Mouse (Mus musculus) 3T3-L1 (cell line): ENCODE measurements around the gene Dnajc6.
A peak's percentile ranks its signal among the peaks of the same experiment; 100 is the strongest.

Experiments used
- DNase-seq: peaks from one replicate; pipeline ENCODE4 v3.0.0-alpha.2; 2015; ENCODE audit warnings: low read depth, low spot score

Gene Dnajc6

GRCm38 (mm10) chr4:101569076-101569475 lies 72.6 kb downstream of the Dnajc6 start:
- no peak for DNase-seq

GRCm38 (mm10) chr4:101572142-101572541 lies 75.7 kb downstream of the Dnajc6 start:
- no peak for DNase-seq

DNA sequence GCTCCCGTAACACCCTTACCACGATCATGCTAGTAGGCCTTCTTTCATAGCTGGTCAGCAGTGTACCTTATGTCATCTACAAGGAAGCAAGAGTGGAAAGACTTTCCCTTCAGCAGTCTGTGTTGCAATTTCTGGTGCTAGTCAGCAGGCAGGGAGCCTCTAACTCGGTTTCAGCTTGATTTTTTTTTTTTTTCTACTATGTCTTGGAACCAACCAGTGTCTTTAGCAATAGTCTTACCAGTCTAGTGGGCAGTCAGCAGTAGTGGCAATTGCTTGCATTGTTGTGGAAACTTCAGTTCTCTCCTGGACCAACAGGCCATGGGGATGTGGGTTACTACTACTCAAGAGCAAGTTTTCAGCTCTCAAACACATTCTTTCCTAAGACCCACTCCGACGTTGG lies 78.9 kb downstream of the Dnajc6 start:
- DNase-seq = no peak

- no peak for DNase-seq
Measured at GRCm38 (mm10) chr4:101578720-101579119, 82.3 kb downstream of the Dnajc6 start.

GRCm38 (mm10) chr4:101579517-101579916 lies 83.1 kb downstream of the Dnajc6 start:
- DNase-seq = no peak

DNA sequence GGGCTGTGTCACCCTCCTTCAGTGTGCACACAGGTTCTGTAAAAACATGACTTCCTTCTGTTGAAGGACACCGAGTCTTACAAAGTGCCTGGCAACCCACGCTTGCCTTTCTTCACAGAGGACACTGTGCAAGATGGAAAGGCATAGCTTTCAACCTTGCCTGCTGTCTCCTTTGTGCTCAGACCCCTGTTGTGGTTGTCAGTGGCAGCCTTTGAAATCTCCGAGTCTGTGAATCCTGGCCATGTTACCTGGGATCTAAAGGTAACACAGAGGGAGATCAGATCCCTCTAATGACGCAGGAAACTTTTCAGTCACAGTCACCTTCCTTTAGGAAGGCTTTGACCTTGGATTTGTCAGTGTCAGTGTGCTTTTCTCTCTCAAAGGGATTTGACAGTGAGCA lies 84.7 kb downstream of the Dnajc6 start:
- DNase-seq = no peak

- DNase-seq = no peak
Measured at GRCm38 (mm10) chr4:101582882-101583281, 86.4 kb downstream of the Dnajc6 start.

- DNase-seq = no peak
Measured at GRCm38 (mm10) chr4:101584524-101585454, 88.3 kb downstream of the Dnajc6 start.

DNA sequence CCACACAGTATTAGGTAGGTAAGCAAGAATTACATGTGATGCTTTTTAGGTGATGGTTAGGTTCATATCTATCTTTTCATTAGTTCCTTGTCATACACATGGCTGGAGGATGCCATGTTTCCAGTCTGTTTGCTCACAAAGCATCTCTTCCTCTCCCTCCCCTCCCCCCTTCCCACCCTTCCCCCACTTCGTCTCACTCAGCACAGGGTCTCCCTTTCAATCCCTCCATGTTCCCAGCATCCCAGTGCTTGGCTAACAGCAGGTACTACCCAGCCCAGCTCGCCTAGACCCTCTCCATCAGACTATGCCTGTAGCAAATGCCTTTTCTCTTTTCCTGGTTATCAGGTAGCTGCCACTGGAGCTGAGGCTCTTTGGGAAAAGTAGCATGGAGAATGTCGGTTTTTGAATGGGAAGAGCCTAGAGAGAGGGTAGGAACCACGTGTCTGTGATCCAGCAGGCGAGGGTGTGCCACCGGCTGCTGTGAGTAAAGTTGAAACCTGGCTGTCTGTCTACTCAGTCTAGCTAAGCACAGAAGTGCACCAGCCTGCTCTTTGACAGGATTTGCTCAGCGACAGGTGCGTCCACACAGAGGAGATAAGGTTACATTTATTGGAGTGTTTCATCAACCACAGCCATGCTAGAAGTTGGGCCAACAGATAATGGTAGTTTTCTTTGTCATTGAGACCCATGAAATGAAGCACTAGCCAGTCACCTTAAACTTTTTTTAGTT lies 89.2 kb downstream of the Dnajc6 start:
- no peak for DNase-seq

- no peak for DNase-seq
Measured at GRCm38 (mm10) chr4:101588932-101589331, 92.5 kb downstream of the Dnajc6 start.

GRCm38 (mm10) chr4:101589771-101590170 lies 93.3 kb downstream of the Dnajc6 start:
- no peak for DNase-seq

DNA sequence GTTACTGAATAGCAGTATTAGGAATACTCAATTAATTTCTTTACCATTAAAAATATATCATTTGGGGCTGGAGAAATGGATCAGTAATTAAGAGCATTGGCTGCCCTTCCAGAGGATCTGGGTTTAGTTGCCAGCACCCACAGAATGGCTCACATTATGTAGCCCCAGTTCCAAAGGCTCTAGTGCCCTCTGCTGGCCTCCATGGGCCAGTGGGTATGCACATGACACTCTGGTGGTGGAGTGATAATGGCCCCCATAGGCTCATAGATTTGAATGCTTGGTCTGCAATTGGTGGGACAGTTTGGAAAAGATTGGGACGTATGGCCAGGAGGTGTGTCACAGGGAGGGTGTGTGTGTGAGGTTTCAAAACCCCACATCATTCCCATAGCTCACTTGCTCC lies 95.0 kb downstream of the Dnajc6 start:
- DNase-seq = no peak

GRCm38 (mm10) chr4:101592466-101592865 lies 96.0 kb downstream of the Dnajc6 start:
- no peak for DNase-seq

- DNase-seq = peak; percentile 19
Measured at GRCm38 (mm10) chr4:101601758-101602157, 105.3 kb downstream of the Dnajc6 start.

DNA sequence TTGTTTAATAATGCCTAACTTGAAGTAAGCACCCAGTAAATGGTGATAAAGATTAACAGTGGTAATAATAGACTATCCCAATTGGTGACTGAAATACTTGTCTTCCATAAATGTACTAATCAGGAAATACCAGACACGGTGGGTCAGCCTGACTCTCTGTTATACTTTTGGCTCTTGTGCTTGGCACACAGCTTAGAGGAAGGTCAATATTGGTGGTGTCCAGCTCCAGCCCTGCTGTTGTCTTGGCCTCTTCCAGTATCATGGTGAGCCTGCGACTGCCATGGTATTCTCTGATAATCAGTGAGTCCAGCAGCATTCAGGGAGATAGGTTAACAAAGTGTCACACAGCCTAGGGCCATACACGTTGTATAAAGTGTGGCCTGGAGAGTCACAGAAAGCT lies 107.2 kb downstream of the Dnajc6 start:
- no peak for DNase-seq

DNA sequence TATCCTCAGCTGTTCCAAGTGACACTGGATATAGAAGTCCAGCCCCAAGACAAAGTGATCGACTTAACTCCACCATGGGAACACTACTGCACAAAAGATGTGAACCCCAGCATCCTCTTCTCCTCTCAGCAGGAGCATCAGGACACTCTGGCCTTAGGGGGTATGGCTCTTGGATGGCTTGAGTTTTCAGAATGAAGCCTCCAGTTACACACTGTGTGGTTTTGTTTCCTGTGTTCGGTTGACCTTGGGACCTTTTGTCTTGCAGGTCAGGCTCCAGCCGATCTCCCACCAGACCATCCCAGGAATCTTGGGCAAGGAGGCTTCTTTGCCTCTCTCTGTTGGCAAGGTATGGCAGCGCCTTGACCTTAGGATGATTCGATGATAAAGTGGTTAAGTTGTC lies 120.1 kb downstream of the Dnajc6 start:
- no peak for DNase-seq

- peak; percentile 8 for DNase-seq
Measured at GRCm38 (mm10) chr4:101617742-101618141, 121.3 kb downstream of the Dnajc6 start.

- DNase-seq = no peak
Measured at GRCm38 (mm10) chr4:101620206-101620605, 123.8 kb downstream of the Dnajc6 start.

DNA sequence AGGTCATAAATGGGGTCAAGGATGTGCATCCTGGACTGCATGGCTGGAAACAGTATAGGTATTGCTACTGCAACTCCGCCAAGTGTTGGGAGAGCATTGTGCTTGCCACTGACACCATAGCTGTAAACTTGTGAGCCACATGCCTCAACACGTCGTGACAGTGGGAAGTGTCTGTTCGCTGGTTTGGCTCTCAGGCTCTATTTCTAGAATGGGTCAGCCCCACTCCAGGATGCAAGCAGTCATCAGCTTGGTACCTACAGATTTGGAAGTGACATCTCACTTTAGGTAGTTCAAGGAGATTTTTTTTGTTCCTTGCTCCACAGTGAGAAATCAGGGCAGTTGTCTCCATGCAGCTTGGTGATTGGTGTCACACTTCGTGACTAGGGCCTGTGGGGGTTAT lies 124.8 kb downstream of the Dnajc6 start:
- no peak for DNase-seq

DNA sequence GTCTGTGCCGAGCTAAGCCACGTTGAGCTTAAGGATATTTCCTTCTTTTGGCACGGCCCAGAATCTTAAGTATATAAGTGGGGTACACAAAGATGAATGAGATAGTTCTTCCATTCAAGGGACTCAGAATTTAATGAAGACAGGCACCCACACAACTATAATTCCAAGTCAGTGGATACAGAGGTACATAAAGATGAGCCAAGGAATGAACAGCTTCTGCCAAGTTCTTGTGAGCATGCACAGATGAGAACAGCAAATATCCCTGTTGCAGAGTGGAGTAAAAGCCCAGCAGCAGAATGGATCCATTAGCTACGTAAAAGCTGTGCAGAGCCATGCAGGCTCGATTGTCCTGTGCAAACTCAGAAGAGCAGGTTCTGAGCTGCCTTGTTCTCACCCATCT lies 128.8 kb downstream of the Dnajc6 start:
- DNase-seq = no peak

- no peak for DNase-seq
Measured at GRCm38 (mm10) chr4:101635596-101635995, 139.1 kb downstream of the Dnajc6 start.

DNA sequence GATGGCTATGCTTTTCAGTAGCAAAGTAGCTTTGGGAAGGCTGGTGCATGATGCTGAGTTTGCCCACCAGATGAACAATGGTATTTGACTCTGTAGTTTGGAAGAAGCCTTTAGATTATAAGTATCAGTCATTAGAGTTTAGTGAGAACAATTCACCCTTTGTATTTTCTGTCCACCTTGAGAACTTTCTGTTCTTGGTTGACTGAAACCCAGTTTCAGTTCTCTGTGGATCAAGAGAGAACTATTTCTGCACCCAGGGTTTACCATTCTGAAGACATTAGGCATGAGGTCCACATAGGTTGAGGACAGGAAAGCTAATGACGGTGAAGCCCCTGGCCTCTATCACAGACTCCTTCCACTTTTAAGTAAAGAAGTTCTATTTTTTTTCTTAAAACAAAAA lies 141.0 kb downstream of the Dnajc6 start:
- no peak for DNase-seq

DNA sequence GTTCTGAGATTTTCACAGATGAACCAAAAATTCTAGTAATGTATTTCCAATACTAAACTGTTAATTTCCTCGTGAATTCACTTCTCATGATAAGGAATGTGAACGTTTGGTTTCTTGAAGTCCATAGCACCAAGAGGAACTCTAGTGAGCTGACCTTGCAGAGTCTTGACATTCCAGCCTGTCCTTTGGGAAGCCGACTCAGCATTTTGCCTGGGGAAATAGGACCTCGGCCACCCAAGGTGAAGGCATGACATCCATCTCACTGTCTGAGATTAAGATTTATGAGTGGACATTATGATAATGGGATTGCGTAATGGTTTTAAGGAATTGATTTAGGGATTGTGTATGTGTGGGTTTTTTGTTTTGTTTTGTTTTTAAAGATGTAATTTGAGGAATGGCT lies 144.2 kb downstream of the Dnajc6 start:
- peak; percentile 47 for DNase-seq
